Mouse (Mus musculus): ENCODE results near the gene Fam124a. TPM values are rescaled to one million over a fixed set of nuclear protein-coding genes. Genes with fewer than 3 reads are reported as not detected.

Gene Fam124a
- polyA plus RNA-seq, 1 experiment = 40.4 TPM

DNA sequence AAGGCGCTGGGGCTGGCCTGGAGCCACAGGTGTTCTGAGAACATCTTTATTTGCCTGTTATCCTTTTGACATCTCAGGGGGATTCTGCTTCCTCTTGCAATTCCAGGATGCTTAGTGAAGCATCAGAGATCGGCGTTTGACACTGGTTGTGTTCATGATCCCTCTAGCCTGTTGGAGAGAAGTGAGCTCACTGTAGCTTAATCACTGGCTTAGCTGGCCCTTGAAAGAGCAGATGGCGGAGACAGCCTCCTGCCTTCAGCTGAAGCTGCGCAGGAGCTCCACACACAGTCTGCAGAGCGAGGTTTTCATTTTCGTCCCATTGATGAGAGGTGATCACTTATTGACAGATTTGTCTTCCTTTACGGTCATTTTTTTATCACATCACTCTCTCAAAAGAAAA, 20.3 kb downstream of the Fam124a start:
- peak; percentile 51 for DNase-seq (ENCODE audit: low read depth)

DNA sequence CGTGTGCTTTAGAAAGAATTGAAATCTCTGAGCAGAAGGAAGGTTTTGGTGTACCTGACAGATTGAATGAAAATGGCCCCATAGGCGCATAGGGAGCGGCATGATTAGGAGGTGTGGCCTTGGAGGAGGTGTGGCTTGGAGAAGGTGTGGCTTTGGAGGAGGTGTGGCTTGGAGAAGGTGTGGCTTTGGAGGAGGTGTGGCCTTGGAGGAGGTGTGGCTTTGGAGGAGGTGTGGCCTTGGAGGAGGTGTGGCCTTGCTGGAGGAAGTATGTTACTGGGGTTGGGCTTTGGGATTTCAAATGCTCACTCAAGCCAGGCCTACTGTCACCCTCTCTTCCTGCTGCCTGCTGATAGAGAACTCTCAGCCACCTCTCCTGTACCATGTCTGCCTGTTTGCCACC, 25.4 kb downstream of the Fam124a start:
- DNase-seq (ENCODE audit: low read depth) = no peak
- TF ChIP-seq POLR2A (IDR thresholded peaks at IDR 0.05; ENCODE audit: borderline replicate concordance, extremely low read depth, insufficient read depth, insufficient read length, poor library complexity, severe bottlenecking) = no peak
- TF ChIP-seq CTCF (IDR thresholded peaks at IDR 0.05; ENCODE audit: borderline replicate concordance, extremely low read depth, insufficient read depth, insufficient read length) = no peak

More for the DNA sequence above, 20.3 kb downstream of the Fam124a start:
- TF ChIP-seq CTCF (IDR thresholded peaks at IDR 0.05; ENCODE audit: borderline replicate concordance, extremely low read depth, insufficient read depth, insufficient read length) = no peak
- TF ChIP-seq POLR2A (IDR thresholded peaks at IDR 0.05; ENCODE audit: borderline replicate concordance, extremely low read depth, insufficient read depth, insufficient read length, poor library complexity, severe bottlenecking) = no peak

GRCm38 (mm10) chr14:62581768-62582167, 26.2 kb downstream of the Fam124a start:
- TF ChIP-seq CTCF (IDR thresholded peaks at IDR 0.05; ENCODE audit: borderline replicate concordance, extremely low read depth, insufficient read depth, insufficient read length) (no peak), POLR2A (IDR thresholded peaks at IDR 0.05; ENCODE audit: borderline replicate concordance, extremely low read depth, insufficient read depth, insufficient read length, poor library complexity, severe bottlenecking) (no peak)
- peak; percentile 72 for DNase-seq (ENCODE audit: low read depth)

DNA sequence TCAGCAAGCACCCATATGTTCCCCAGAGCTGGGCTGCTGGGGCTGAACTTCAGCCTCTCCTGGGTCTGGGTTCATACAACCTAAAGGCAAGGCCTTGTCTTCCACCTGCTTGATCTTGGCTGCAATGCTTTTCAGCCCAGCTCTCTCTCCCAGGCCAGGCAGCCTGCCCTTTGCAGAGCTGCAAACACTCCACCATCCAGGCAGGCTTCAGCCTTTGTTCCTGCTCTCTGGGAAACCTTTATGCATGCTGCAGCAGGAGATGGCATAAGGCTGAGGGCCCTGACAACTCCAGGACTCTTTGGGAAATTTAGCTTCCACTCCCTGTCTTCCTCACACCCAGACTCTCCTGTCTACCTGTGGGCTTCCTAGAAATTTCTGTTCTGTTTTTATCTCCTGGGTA, 29.1 kb downstream of the Fam124a start:
- no peak for TF ChIP-seq CTCF (IDR thresholded peaks at IDR 0.05; ENCODE audit: borderline replicate concordance, extremely low read depth, insufficient read depth, insufficient read length)
- peak; percentile 68 for DNase-seq (ENCODE audit: low read depth)

GRCm38 (mm10) chr14:62585338-62585737, 29.8 kb downstream of the Fam124a start:
- peak; percentile 96 for DNase-seq (ENCODE audit: low read depth)
- no peak for TF ChIP-seq POLR2A (IDR thresholded peaks at IDR 0.05; ENCODE audit: borderline replicate concordance, extremely low read depth, insufficient read depth, insufficient read length, poor library complexity, severe bottlenecking)
- TF ChIP-seq CTCF (IDR thresholded peaks at IDR 0.05; ENCODE audit: borderline replicate concordance, extremely low read depth, insufficient read depth, insufficient read length) = no peak

DNA sequence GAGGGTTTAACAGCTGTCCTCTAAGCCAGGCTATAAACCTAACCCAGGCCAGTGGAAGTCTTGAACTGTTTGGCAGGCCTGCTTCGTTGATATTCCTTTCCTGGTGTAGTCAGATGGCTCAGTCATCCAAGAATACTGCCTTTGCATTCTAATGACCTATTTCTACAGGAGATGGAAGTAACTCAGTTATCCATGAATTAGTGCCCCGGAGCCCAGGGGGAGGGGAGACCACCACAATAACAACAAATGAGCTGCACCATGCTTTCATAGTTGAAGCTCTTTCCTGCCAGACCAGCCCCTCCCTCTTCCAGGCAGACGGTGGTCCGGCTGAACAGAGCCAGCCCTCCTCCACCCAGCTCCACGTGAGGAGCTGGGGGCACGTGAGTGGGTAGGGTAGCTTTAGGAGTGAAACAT, 44.6 kb downstream of the Fam124a start:
- DNase-seq (ENCODE audit: low read depth) = peak; percentile 86
- TF ChIP-seq POLR2A (IDR thresholded peaks at IDR 0.05; ENCODE audit: borderline replicate concordance, extremely low read depth, insufficient read depth, insufficient read length, poor library complexity, severe bottlenecking) = no peak
- no peak for TF ChIP-seq CTCF (IDR thresholded peaks at IDR 0.05; ENCODE audit: borderline replicate concordance, extremely low read depth, insufficient read depth, insufficient read length)

- no peak for TF ChIP-seq CTCF (IDR thresholded peaks at IDR 0.05; ENCODE audit: borderline replicate concordance, extremely low read depth, insufficient read depth, insufficient read length)
- TF ChIP-seq POLR2A (IDR thresholded peaks at IDR 0.05; ENCODE audit: borderline replicate concordance, extremely low read depth, insufficient read depth, insufficient read length, poor library complexity, severe bottlenecking) = no peak
- DNase-seq (ENCODE audit: low read depth) = peak; percentile 30
These were observed 46.7 kb downstream of the Fam124a start for GRCm38 (mm10) chr14:62602271-62602670.

DNA sequence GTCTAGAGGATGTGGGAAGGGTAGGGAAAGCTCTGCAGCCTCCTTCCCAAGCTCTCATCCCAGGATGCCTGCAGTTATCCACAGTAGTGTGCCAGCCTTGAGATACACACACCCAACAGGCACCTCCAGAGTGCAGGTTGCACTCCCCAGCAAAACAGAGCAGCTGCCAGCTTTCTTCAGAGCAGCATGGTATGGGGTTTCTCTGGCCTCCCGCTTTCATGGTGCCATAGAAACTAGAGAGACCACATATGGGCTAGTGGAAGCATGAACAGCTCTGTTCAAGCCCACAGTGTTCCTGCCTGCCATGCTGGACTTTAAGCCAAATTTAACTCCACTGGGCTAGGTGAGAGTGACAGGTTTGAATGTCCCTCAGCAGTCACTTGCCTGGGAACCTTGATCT, 47.3 kb downstream of the Fam124a start:
- no peak for DNase-seq (ENCODE audit: low read depth)
- TF ChIP-seq CTCF (IDR thresholded peaks at IDR 0.05; ENCODE audit: borderline replicate concordance, extremely low read depth, insufficient read depth, insufficient read length) = no peak
- no peak for TF ChIP-seq POLR2A (IDR thresholded peaks at IDR 0.05; ENCODE audit: borderline replicate concordance, extremely low read depth, insufficient read depth, insufficient read length, poor library complexity, severe bottlenecking)

- TF ChIP-seq CTCF (IDR thresholded peaks at IDR 0.05; ENCODE audit: borderline replicate concordance, extremely low read depth, insufficient read depth, insufficient read length) (peak; percentile 21; the same call in 1 of the 2 replicates), POLR2A (IDR thresholded peaks at IDR 0.05; ENCODE audit: borderline replicate concordance, extremely low read depth, insufficient read depth, insufficient read length, poor library complexity, severe bottlenecking) (no peak)
- peak; percentile 78 for DNase-seq (ENCODE audit: low read depth)
These were observed 52.3 kb downstream of the Fam124a start for GRCm38 (mm10) chr14:62607791-62608196.

DNA sequence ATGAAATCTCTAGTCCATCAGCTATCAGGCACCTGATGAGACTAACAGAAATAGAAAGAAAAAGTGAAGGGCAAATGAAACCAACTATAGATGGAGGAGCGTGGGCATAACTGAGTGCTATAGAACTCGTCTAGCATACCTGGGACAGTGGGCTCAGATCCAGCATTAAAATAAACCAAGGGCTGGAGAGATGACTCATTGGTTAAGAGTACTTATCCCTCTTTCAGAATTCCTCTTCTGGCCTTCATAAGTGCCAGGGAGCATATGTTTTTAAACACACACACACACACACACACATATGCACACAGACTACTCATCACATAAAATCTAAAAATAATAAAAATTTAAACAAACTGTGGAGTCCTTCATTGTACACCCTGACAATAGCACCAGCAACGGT, 54.4 kb downstream of the Fam124a start:
- TF ChIP-seq CTCF (IDR thresholded peaks at IDR 0.05; ENCODE audit: borderline replicate concordance, extremely low read depth, insufficient read depth, insufficient read length) (no peak), POLR2A (IDR thresholded peaks at IDR 0.05; ENCODE audit: borderline replicate concordance, extremely low read depth, insufficient read depth, insufficient read length, poor library complexity, severe bottlenecking) (no peak)
- DNase-seq (ENCODE audit: low read depth) = no peak

- TF ChIP-seq CTCF (IDR thresholded peaks at IDR 0.05; ENCODE audit: borderline replicate concordance, extremely low read depth, insufficient read depth, insufficient read length) (no peak), POLR2A (IDR thresholded peaks at IDR 0.05; ENCODE audit: borderline replicate concordance, extremely low read depth, insufficient read depth, insufficient read length, poor library complexity, severe bottlenecking) (no peak)
- DNase-seq (ENCODE audit: low read depth) = peak; percentile 75
These were observed 66.9 kb downstream of the Fam124a start for GRCm38 (mm10) chr14:62622393-62622792.

- no peak for DNase-seq (ENCODE audit: low read depth)
- TF ChIP-seq CTCF (IDR thresholded peaks at IDR 0.05; ENCODE audit: borderline replicate concordance, extremely low read depth, insufficient read depth, insufficient read length) (no peak), POLR2A (IDR thresholded peaks at IDR 0.05; ENCODE audit: borderline replicate concordance, extremely low read depth, insufficient read depth, insufficient read length, poor library complexity, severe bottlenecking) (no peak)
These were observed 72.4 kb downstream of the Fam124a start for GRCm38 (mm10) chr14:62627951-62628350.
